Mouse (Mus musculus) hindbrain, embryonic 15.5 days (tissue): ENCODE results near the gene Sfxn1. TPM values are rescaled to one million over a fixed set of nuclear protein-coding genes. Genes with fewer than 3 reads are reported as not detected.

Source experiments
- ATAC-seq: fragments of 200-750 bp; cut with Nextera tagmentation; 2 replicates; pipeline ENCODE4 v1.8.0; 2017; ENCODE audit warnings: low read depth, moderate number of reproducible peaks, moderate TSS enrichment; ENCODE audit not compliant: low FRiP score
- H3K27ac ChIP-seq: fragments of 300-500 bp; sonication (generic); replicated peaks from 2 replicates; pipeline ENCODE4 v1.5.1; 2015; ENCODE audit warnings: mild to moderate bottlenecking, inconsistent platforms
- H3K27me3 ChIP-seq: fragments of 300-500 bp; sonication (generic); 2 replicates; pipeline ENCODE4 v1.6.1; 2015; ENCODE audit warnings: control low read depth, inconsistent platforms
- H3K36me3 ChIP-seq: fragments of 300-500 bp; sonication (generic); 2 replicates; pipeline ENCODE4 v1.6.1; 2015; ENCODE audit warnings: control low read depth, inconsistent platforms
- H3K4me1 ChIP-seq: fragments of 300-500 bp; sonication (generic); replicated peaks from 2 replicates; pipeline ENCODE4 v1.6.1; 2015; ENCODE audit warnings: control low read depth, inconsistent platforms
- H3K4me2 ChIP-seq: fragments of 300-500 bp; sonication (generic); 2 replicates; pipeline ENCODE4 v1.6.1; 2015; ENCODE audit warnings: moderate library complexity, mild to moderate bottlenecking, inconsistent platforms
- H3K4me3 ChIP-seq: fragments of 300-500 bp; sonication (generic); 2 replicates; pipeline ENCODE4 v1.5.1; 2015; ENCODE audit warnings: mild to moderate bottlenecking, inconsistent platforms
- H3K9ac ChIP-seq: fragments of 300-500 bp; sonication (generic); 2 replicates; pipeline ENCODE4 v1.6.1; 2015; ENCODE audit warnings: inconsistent platforms
- H3K9me3 ChIP-seq: fragments of 300-500 bp; sonication (generic); 2 replicates; pipeline ENCODE4 v1.6.1; 2016; ENCODE audit warnings: control low read depth, inconsistent platforms
- WGBS: fragments of 180-500 bp; shearing (Covaris S2); methylation state at CpG from one replicate; pipeline ENCODE4 v1.1.7; 2015; 5-methylcytosine and 5-hydroxymethylcytosine counted together
- polyA plus RNA-seq: library from polyadenylated mRNA; unstranded; fragments of >200 nt; fragmentation: Nextera tagmentation; extraction: Ambion mirVana; gene quantifications from 2 replicates; pipeline ENCODE4 v1.2.1, GENCODE M21; 2015

Gene Sfxn1
- polyA plus RNA-seq, 1 experiment from 2014 or later: 89.1 TPM

GRCm38 (mm10) chr13:54152421-54152820 lies 80.8 kb downstream of the Sfxn1 start:
- WGBS: 78% methylated on average over 1 of the region's 1 CpGs
- Histone ChIP-seq H3K36me3 (no peaks in the 10 kb centered on the region), H3K27me3 (no peaks in the 10 kb centered on the region), H3K4me2 (no peak overlapping the region), H3K27ac (no peak overlapping the region), H3K4me3 (no peak overlapping the region), H3K4me1 (no peaks in the 10 kb centered on the region), H3K9ac (no peak overlapping the region), H3K9me3 (no peaks in the 10 kb centered on the region)
- no peak for ATAC-seq

DNA sequence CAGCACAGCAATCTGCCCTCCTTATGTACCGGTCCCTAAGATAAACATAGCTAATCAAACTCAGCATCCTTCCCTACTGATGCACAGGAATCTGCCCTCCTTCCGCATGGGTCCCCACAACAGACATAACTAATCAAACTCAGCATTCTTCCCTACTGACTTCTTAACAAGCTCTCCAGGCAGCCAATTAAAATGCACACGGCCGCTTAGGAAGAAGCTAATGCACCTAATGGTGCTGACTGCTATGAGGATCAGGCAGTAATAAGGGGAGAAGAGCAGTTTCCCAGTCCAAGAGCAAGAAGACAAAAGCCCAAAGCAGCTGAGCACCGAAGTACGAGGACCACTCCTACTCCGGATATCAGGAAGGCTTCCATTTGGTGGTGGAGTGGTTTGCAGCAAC lies 81.2 kb downstream of the Sfxn1 start:
- no peak overlapping the region for H3K4me2 ChIP-seq
- ATAC-seq: no peak
- 53% methylated on average over 7 of the region's 7 CpGs for WGBS
- H3K27ac ChIP-seq: no peak overlapping the region
- no peaks in the 10 kb centered on the region for H3K4me1 ChIP-seq
- H3K27me3 ChIP-seq: no peaks in the 10 kb centered on the region
- H3K9ac ChIP-seq: no peak overlapping the region
- H3K4me3 ChIP-seq: no peak overlapping the region
- no peaks in the 10 kb centered on the region for H3K9me3 ChIP-seq
- no peaks in the 10 kb centered on the region for H3K36me3 ChIP-seq

DNA sequence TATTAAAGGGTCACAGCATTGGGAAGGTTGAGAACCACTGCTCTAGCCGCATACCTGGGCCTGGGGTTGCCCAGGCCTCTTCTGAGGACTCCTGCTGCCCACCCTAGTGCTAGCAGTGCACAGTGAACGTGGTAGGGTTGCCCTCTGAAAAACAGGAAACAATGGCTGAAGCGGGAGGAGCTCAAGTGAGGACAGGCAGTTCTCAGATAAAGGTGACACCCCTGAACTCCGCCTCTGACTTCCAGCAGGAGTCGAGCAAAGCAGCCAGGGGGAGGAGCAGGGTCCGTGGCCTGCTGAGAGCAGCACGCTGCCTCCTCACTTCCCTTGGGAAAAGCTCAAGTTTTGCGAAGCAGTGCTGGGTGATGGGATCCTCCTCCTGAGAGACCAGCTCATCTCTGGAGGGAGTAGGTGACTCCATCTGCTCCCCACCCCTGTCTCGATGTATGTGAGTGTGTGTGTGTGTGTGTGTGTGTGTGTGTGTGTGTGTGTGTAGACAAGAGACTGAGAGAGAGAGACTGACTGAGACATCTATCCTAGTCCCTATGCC lies 82.1 kb downstream of the Sfxn1 start:
- Histone ChIP-seq H3K4me3 (no peak overlapping the region), H3K4me2 (no peak overlapping the region), H3K9ac (no peak overlapping the region), H3K36me3 (no peaks in the 10 kb centered on the region), H3K4me1 (peaks cover 2% of the 10 kb centered on the region), H3K9me3 (no peaks in the 10 kb centered on the region), H3K27me3 (no peaks in the 10 kb centered on the region), H3K27ac (no peak overlapping the region)
- no peak for ATAC-seq
- WGBS: 26% methylated on average over 9 of the region's 9 CpGs

DNA sequence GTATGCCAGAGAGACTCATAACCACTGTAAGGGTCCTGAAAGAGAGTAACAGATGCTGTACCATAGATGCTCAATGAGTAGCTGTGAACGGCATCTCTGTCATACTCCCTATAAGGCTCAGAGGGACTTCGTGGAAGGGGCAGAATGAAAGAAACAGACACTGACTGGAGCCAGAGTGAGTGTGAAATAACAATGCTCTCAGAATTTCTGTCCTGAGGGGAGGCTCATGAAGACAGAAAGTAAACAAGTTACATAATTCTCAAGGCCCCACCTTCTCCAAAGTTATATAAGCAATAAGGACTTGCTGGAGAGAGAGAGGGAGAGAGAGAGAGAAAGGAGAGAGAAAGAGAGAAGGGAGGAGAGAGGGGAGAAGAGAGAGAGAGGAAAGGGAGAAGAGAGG lies 84.2 kb downstream of the Sfxn1 start:
- no peak for ATAC-seq
- no peaks in the 10 kb centered on the region for H3K9me3 ChIP-seq
- H3K36me3 ChIP-seq: no peaks in the 10 kb centered on the region
- H3K4me1 ChIP-seq: peaks cover 9% of the 10 kb centered on the region
- H3K27me3 ChIP-seq: no peaks in the 10 kb centered on the region
- WGBS: 86% methylated on average over 2 of the region's 2 CpGs
- no peak overlapping the region for H3K4me2 ChIP-seq
- H3K27ac ChIP-seq: no peak overlapping the region
- no peak overlapping the region for H3K9ac ChIP-seq
- H3K4me3 ChIP-seq: no peak overlapping the region

Other genes with a start within 250 kb of the Sfxn1 start
- 1.2 and 2.6 TPM in 2 replicates for gene Drd1, start 16.2 kb upstream of the Sfxn1 start, polyA plus RNA-seq
- 0.65 and 0.96 TPM in 2 replicates for gene Hrh2, start 120.3 kb downstream of the Sfxn1 start, polyA plus RNA-seq